Mouse (Mus musculus) liver, adult (tissue): Measurements from ENCODE around the gene Carmil3.

Source experiments
- GATA4 ChIP-seq: IDR thresholded peaks from 2 replicates; pipeline ENCODE4 v1.6.1; 2014; ENCODE audit warnings: mild to moderate bottlenecking, low read length; ENCODE audit not compliant: insufficient replicate concordance

Gene Carmil3

GRCm38 (mm10) chr14:55490361-55491201 is at the start of gene Carmil3:
Gene Carmil3 (plus strand): TSS chr14:55490651.
- no peak for TF ChIP-seq GATA4

GRCm38 (mm10) chr14:55457693-55458092 is 32.8 kb upstream of the Carmil3 start:
- TF ChIP-seq GATA4 = no peak

- TF ChIP-seq GATA4 = no peak
These were observed 32.2 kb upstream of the Carmil3 start for GRCm38 (mm10) chr14:55458273-55458672.

- TF ChIP-seq GATA4 = no peak
These were observed 31.7 kb upstream of the Carmil3 start for GRCm38 (mm10) chr14:55458761-55459160.

GRCm38 (mm10) chr14:55459796-55460195 is 30.7 kb upstream of the Carmil3 start:
- no peak for TF ChIP-seq GATA4

- no peak for TF ChIP-seq GATA4
These were observed 30.2 kb upstream of the Carmil3 start for GRCm38 (mm10) chr14:55460297-55460696.

GRCm38 (mm10) chr14:55461757-55462156 is 28.7 kb upstream of the Carmil3 start:
- TF ChIP-seq GATA4 = no peak

- TF ChIP-seq GATA4 = no peak
These were observed 24.0 kb upstream of the Carmil3 start for GRCm38 (mm10) chr14:55466481-55466880.

GRCm38 (mm10) chr14:55467108-55467507 is 23.3 kb upstream of the Carmil3 start:
- TF ChIP-seq GATA4 = no peak

- no peak for TF ChIP-seq GATA4
These were observed 22.1 kb upstream of the Carmil3 start for GRCm38 (mm10) chr14:55468301-55468741.

- no peak for TF ChIP-seq GATA4
These were observed 21.4 kb upstream of the Carmil3 start for GRCm38 (mm10) chr14:55469041-55469440.

- no peak for TF ChIP-seq GATA4
These were observed 20.6 kb upstream of the Carmil3 start for GRCm38 (mm10) chr14:55469821-55470220.

- no peak for TF ChIP-seq GATA4
These were observed 19.6 kb upstream of the Carmil3 start for GRCm38 (mm10) chr14:55470806-55471205.

- TF ChIP-seq GATA4 = no peak
These were observed 14.8 kb upstream of the Carmil3 start for GRCm38 (mm10) chr14:55475654-55476053.

- TF ChIP-seq GATA4 = no peak
These were observed 13.0 kb upstream of the Carmil3 start for GRCm38 (mm10) chr14:55477421-55477820.

- TF ChIP-seq GATA4 = no peak
These were observed 12.6 kb upstream of the Carmil3 start for GRCm38 (mm10) chr14:55477829-55478228.
